Mouse (Mus musculus) spleen, adult 2 months (tissue): ENCODE measurements around the gene Zfp36l2.

Experiments
- CTCF ChIP-seq: fragments of 200-500 bp; IDR thresholded peaks from 2 replicates; pipeline ENCODE4 v1.5.1; 2011; ENCODE audit warnings: mild to moderate bottlenecking, inconsistent platforms; ENCODE audit not compliant: insufficient read depth, insufficient read length, insufficient replicate concordance; ENCODE audit errors: extremely low read depth
- POLR2A ChIP-seq: fragments of 200-500 bp; IDR thresholded peaks from 2 replicates; pipeline ENCODE4 v1.6.1; 2011; ENCODE audit warnings: low read depth, low read length, inconsistent platforms

GRCm38 (mm10) chr17:84203340-84203739 is 15.6 kb upstream of the Zfp36l2 start:
- TF ChIP-seq CTCF (no peak), POLR2A (no peak)
